Mouse (Mus musculus): ENCODE results near the gene Tnip1. TPM values are rescaled to one million over a fixed set of nuclear protein-coding genes. Genes with fewer than 3 reads are reported as not detected.

Gene Tnip1
- 11.4 and 12.1 TPM in 2 replicates for polyA plus RNA-seq (2014; fragmentation: Nextera tagmentation; extraction: Ambion mirVana)

DNA sequence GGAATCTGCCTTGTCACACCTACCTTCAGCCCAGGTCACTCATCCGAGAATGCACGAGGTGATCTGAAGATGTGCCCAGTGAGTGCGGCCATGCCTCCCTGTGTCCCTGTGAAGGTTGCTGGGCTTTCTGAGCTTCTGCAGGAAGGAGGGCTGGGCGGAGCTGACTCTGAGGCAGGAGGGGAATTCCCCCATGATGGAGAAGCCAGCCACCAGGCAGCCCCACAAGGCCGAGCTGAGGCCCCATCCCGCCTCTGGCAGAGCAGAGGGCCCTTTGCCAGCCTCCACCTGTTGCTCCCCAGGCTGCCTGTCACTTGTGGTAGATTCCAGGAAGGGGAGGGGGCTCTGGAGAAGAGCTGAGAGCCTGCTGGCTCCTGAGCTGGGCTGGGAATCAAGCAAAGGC, at the start of gene Tnip1:
Tnip1 (minus strand) TSS at position 108 of the 400 bp plus-strand sequence.
- H3K27me3 ChIP-seq (replicated peaks; ENCODE audit: control insufficient read depth, insufficient read depth, low read length), result no peaks in the 10 kb centered on the region
- H3K27ac ChIP-seq (ENCODE audit: low read depth, low read length), result no peak within 1 kb of the TSS
- WGBS, result 45% methylated on average over 6 of the region's 6 CpGs
- H3K9me3 ChIP-seq (ENCODE audit: control insufficient read depth, low read length), result no peaks in the 10 kb centered on the region
- H3K4me3 ChIP-seq (ENCODE audit: low read depth, low read length), result no peak within 1 kb of the TSS
- no peak within 1 kb of the TSS for H3K9ac ChIP-seq (ENCODE audit: low read depth, low read length)
- no peak within 1 kb of the TSS for H3K4me2 ChIP-seq
- ATAC-seq (replicated peaks; ENCODE audit: low FRiP score) (no peak), DNase-seq (ENCODE audit: low spot score) (no peak)
- H3K4me1 ChIP-seq (replicated peaks; ENCODE audit: control insufficient read depth, insufficient read depth, low read length), result peaks cover 8% of the 10 kb centered on the region
- no peaks in the 10 kb centered on the region for H3K36me3 ChIP-seq (ENCODE audit: control insufficient read depth, insufficient read depth, low read length)

DNA sequence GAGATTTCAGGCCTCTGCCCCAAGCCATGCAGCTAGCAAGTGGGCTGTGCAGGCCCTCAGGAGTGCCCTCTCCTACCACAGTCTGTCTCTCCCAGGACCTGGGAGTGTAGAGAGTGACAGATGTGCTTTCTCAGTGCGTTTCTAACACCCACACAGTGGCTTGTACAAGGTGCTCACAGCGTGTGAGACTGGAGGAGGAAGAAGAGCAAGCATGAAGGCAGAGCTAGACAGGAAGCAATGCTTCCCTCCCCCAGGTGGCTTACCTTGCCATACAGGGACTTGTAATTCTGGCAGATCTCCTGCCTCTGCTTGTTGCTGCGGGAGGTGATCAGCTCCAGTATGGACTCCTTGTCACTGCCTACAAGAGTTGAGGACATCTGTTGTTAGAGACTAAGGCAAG, 48.7 kb upstream of the Tnip1 start:
- 83% methylated on average over 3 of the region's 3 CpGs for WGBS

DNA sequence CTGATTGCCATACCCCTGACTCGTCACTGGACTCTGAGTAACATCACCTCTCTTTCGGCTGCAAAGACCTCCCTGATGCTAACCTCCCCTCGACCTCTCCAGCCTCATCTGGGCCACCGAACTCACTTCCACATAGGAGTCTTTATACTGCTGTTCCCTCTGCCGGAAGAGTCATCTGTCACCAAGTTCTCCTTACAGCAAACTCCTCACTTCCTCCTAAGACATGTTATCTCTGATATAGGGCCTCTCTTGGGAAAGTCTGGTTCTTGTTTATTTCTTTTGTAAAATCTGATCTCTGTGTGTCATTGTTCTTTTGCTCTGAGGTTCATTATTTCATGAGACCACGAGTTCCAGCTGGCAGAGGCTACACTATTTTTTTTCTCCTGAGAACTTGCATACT, 45.5 kb upstream of the Tnip1 start:
- Histone ChIP-seq H3K36me3 (ENCODE audit: control insufficient read depth, insufficient read depth, low read length) (peaks cover 21% of the 10 kb centered on the region), H3K27ac (ENCODE audit: low read depth, low read length) (no peak overlapping the region), H3K9ac (ENCODE audit: low read depth, low read length) (no peak overlapping the region), H3K9me3 (ENCODE audit: control insufficient read depth, low read length) (no peaks in the 10 kb centered on the region), H3K4me2 (no peak overlapping the region), H3K4me1 (replicated peaks; ENCODE audit: control insufficient read depth, insufficient read depth, low read length) (no peaks in the 10 kb centered on the region), H3K27me3 (replicated peaks; ENCODE audit: control insufficient read depth, insufficient read depth, low read length) (no peaks in the 10 kb centered on the region), H3K4me3 (ENCODE audit: low read depth, low read length) (no peak overlapping the region)
- 46% methylated on average over 6 of the region's 6 CpGs for WGBS
- ATAC-seq (replicated peaks; ENCODE audit: low FRiP score) (no peak), DNase-seq (ENCODE audit: low spot score) (no peak)

More for the DNA sequence above, 48.7 kb upstream of the Tnip1 start:
- no peak overlapping the region for H3K4me2 ChIP-seq
- H3K4me3 ChIP-seq (ENCODE audit: low read depth, low read length), result no peak overlapping the region
- no peaks in the 10 kb centered on the region for H3K27me3 ChIP-seq (replicated peaks; ENCODE audit: control insufficient read depth, insufficient read depth, low read length)
- no peak overlapping the region for H3K27ac ChIP-seq (ENCODE audit: low read depth, low read length)
- H3K9ac ChIP-seq (ENCODE audit: low read depth, low read length), result no peak overlapping the region
- H3K4me1 ChIP-seq (replicated peaks; ENCODE audit: control insufficient read depth, insufficient read depth, low read length), result no peaks in the 10 kb centered on the region; the same call in 1 of the 2 replicates
- peaks cover 23% of the 10 kb centered on the region for H3K36me3 ChIP-seq (ENCODE audit: control insufficient read depth, insufficient read depth, low read length)
- H3K9me3 ChIP-seq (ENCODE audit: control insufficient read depth, low read length), result no peaks in the 10 kb centered on the region
- no peak for DNase-seq (ENCODE audit: low spot score)
- ATAC-seq (replicated peaks; ENCODE audit: low FRiP score), result no peak

DNA sequence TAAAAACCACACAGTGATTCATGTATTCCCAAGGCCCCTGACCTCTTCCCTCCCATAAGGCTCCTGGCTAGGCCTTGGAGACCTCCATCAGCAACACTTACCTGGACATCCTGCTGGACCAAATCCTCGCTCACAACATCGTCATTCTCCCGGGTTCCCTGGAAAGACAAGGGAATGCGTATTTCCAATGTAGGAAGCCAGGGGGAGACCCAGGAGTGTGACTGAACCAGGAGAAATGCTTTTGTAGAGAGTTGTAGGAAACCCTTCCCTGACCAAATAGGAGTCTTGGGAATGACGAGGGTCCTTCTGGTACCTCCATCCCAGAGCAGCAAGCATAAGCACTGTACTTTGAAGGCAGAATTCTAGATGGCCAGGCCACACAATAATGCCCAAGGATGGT, 43.0 kb upstream of the Tnip1 start:
- peaks cover 32% of the 10 kb centered on the region for H3K36me3 ChIP-seq (ENCODE audit: control insufficient read depth, insufficient read depth, low read length)
- no peak for ATAC-seq (replicated peaks; ENCODE audit: low FRiP score)
- no peak overlapping the region for H3K27ac ChIP-seq (ENCODE audit: low read depth, low read length)
- H3K27me3 ChIP-seq (replicated peaks; ENCODE audit: control insufficient read depth, insufficient read depth, low read length), result no peaks in the 10 kb centered on the region
- H3K4me1 ChIP-seq (replicated peaks; ENCODE audit: control insufficient read depth, insufficient read depth, low read length), result no peaks in the 10 kb centered on the region
- DNase-seq (ENCODE audit: low spot score), result no peak
- no peak overlapping the region for H3K9ac ChIP-seq (ENCODE audit: low read depth, low read length)
- no peaks in the 10 kb centered on the region for H3K9me3 ChIP-seq (ENCODE audit: control insufficient read depth, low read length)
- no peak overlapping the region for H3K4me2 ChIP-seq
- H3K4me3 ChIP-seq (ENCODE audit: low read depth, low read length), result no peak overlapping the region
- 83% methylated on average over 5 of the region's 5 CpGs for WGBS

DNA sequence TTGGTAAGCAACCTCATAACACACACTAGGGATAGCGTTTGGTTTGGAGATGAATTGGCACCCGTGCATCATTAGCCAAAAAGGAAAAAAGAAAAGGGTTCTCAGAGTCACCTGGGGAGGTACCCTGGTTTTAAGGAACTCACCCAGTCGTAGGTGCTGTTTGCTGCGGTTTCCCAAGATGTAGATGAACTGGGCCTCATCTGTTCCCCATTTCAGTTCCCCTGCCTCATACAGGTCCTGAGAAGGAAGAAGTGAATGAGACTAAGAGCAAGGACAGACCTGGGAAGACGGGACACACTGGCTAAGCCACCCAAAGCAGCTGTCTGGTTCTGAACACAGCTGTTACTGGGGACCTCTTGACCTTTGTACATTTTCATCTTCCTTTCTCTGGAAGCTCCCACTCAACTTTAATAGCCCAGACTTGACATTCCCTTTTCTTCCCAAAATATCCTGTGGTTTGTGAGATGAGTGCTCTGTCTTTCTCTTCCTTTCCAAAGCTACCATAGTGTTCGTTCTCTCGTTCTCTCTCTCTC, 42.3 kb upstream of the Tnip1 start:
- WGBS, result 78% methylated on average over 7 of the region's 7 CpGs
- ATAC-seq (replicated peaks; ENCODE audit: low FRiP score) (no peak), DNase-seq (ENCODE audit: low spot score) (no peak)
- Histone ChIP-seq H3K36me3 (ENCODE audit: control insufficient read depth, insufficient read depth, low read length) (peaks cover 32% of the 10 kb centered on the region), H3K9me3 (ENCODE audit: control insufficient read depth, low read length) (no peaks in the 10 kb centered on the region), H3K4me3 (ENCODE audit: low read depth, low read length) (no peak overlapping the region), H3K27me3 (replicated peaks; ENCODE audit: control insufficient read depth, insufficient read depth, low read length) (no peaks in the 10 kb centered on the region), H3K9ac (ENCODE audit: low read depth, low read length) (no peak overlapping the region), H3K4me2 (no peak overlapping the region), H3K4me1 (replicated peaks; ENCODE audit: control insufficient read depth, insufficient read depth, low read length) (no peaks in the 10 kb centered on the region), H3K27ac (ENCODE audit: low read depth, low read length) (no peak overlapping the region)

DNA sequence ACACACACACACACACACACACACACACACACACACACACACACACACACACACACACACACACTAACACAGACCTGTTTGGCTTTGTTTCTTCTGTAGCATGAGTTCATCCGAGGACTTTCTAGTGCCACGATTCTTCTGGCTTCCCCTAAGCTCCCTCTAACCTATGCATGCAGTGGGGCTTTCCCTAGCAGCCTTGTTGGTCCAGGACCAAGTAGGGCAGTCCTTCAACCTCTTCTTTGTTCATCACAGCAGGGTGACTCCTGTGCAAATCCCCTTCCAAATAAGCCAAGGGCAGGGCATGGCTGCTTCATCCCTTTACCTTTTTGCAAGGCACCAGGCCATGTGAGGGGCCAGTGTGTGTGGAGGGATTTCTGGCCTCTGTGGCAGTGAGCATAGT, 36.0 kb upstream of the Tnip1 start:
- peaks cover 20% of the 10 kb centered on the region for H3K36me3 ChIP-seq (ENCODE audit: control insufficient read depth, insufficient read depth, low read length)
- WGBS, result 73% methylated on average over 2 of the region's 2 CpGs

DNA sequence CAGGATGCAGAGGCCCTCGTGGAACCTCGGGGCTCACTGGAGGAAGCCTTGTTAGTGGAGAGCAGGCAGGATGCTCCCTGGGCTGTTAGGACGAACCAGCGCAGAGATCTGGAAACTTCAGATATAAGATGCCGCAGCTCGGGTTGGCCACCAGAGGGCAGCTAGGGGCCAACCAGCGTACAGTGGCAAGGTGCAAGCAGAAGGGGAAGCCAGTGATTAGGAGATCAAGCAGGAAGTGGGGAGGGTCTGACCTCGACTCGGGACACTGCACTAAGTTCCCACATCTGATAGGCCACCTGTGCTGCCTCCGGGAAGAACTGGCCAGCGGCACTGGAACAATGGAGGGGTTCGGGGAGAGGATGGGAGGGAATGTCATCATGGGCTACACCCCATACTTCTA, 35.6 kb upstream of the Tnip1 start:
- Histone ChIP-seq H3K4me3 (ENCODE audit: low read depth, low read length) (no peak overlapping the region), H3K27me3 (replicated peaks; ENCODE audit: control insufficient read depth, insufficient read depth, low read length) (no peaks in the 10 kb centered on the region), H3K4me1 (replicated peaks; ENCODE audit: control insufficient read depth, insufficient read depth, low read length) (no peaks in the 10 kb centered on the region), H3K9me3 (ENCODE audit: control insufficient read depth, low read length) (no peaks in the 10 kb centered on the region), H3K9ac (ENCODE audit: low read depth, low read length) (no peak overlapping the region), H3K27ac (ENCODE audit: low read depth, low read length) (no peak overlapping the region), H3K36me3 (ENCODE audit: control insufficient read depth, insufficient read depth, low read length) (peaks cover 20% of the 10 kb centered on the region), H3K4me2 (no peak overlapping the region)
- no peak for ATAC-seq (replicated peaks; ENCODE audit: low FRiP score)
- DNase-seq (ENCODE audit: low spot score), result peak; percentile 51
- 6% methylated on average over 12 of the region's 12 CpGs for WGBS

More for the DNA sequence above, 36.0 kb upstream of the Tnip1 start:
- no peak for DNase-seq (ENCODE audit: low spot score)
- no peaks in the 10 kb centered on the region for H3K4me1 ChIP-seq (replicated peaks; ENCODE audit: control insufficient read depth, insufficient read depth, low read length)
- no peak overlapping the region for H3K4me2 ChIP-seq
- H3K27ac ChIP-seq (ENCODE audit: low read depth, low read length), result no peak overlapping the region
- H3K27me3 ChIP-seq (replicated peaks; ENCODE audit: control insufficient read depth, insufficient read depth, low read length), result no peaks in the 10 kb centered on the region
- no peak overlapping the region for H3K9ac ChIP-seq (ENCODE audit: low read depth, low read length)
- no peak overlapping the region for H3K4me3 ChIP-seq (ENCODE audit: low read depth, low read length)
- no peaks in the 10 kb centered on the region for H3K9me3 ChIP-seq (ENCODE audit: control insufficient read depth, low read length)
- no peak for ATAC-seq (replicated peaks; ENCODE audit: low FRiP score)

DNA sequence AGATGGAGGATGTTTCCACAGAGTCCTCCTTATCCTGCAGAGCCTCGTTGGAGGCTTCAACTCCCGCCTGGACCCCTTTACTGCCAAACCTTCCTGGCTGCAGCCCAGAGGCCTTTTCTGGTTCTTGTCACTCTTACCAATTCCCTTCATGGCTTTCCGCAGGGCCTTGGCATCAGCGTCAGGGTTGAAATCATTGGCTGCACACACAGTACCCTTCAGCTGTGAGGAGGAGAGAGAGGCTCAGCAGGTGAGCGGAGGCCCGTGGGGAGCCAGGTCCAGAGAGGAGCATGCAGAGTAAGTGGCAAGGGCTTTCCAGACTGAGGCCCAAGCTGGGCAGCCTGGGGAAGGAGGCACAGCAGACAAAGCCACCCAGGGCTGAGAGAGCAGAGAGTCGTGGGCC, 33.5 kb upstream of the Tnip1 start:
- Histone ChIP-seq H3K4me3 (ENCODE audit: low read depth, low read length) (no peak overlapping the region), H3K4me2 (no peak overlapping the region), H3K4me1 (replicated peaks; ENCODE audit: control insufficient read depth, insufficient read depth, low read length) (no peaks in the 10 kb centered on the region), H3K27me3 (replicated peaks; ENCODE audit: control insufficient read depth, insufficient read depth, low read length) (no peaks in the 10 kb centered on the region), H3K27ac (ENCODE audit: low read depth, low read length) (no peak overlapping the region), H3K36me3 (ENCODE audit: control insufficient read depth, insufficient read depth, low read length) (peaks cover 15% of the 10 kb centered on the region), H3K9ac (ENCODE audit: low read depth, low read length) (no peak overlapping the region), H3K9me3 (ENCODE audit: control insufficient read depth, low read length) (no peaks in the 10 kb centered on the region)
- WGBS, result 74% methylated on average over 7 of the region's 7 CpGs
- DNase-seq (ENCODE audit: low spot score), result no peak
- ATAC-seq (replicated peaks; ENCODE audit: low FRiP score), result no peak

DNA sequence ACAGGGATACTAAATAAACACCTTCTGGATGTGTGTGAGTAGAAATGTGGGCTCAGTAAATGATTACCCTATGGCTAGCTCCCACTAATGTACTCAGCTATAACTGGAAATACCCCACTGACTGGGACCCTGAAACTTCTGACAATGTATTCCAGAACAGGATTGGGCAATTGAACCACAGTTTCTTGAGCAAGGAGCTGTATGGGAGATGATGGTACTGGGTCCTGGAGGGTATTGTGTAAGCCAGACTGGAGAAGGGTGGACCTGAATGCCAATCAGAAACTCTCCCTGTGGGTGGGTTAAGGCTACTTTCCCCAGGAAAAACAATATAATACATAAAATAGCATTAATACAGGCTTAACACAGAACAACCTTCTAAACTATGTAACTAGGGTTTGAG, 27.2 kb upstream of the Tnip1 start:
- DNase-seq (ENCODE audit: low spot score) (no peak), ATAC-seq (replicated peaks; ENCODE audit: low FRiP score) (no peak)
- Histone ChIP-seq H3K27ac (ENCODE audit: low read depth, low read length) (no peak overlapping the region), H3K9me3 (ENCODE audit: control insufficient read depth, low read length) (no peaks in the 10 kb centered on the region), H3K4me1 (replicated peaks; ENCODE audit: control insufficient read depth, insufficient read depth, low read length) (no peaks in the 10 kb centered on the region), H3K27me3 (replicated peaks; ENCODE audit: control insufficient read depth, insufficient read depth, low read length) (no peaks in the 10 kb centered on the region), H3K4me2 (no peak overlapping the region), H3K36me3 (ENCODE audit: control insufficient read depth, insufficient read depth, low read length) (peaks cover 16% of the 10 kb centered on the region), H3K9ac (ENCODE audit: low read depth, low read length) (no peak overlapping the region), H3K4me3 (ENCODE audit: low read depth, low read length) (no peak overlapping the region)
